Mouse (Mus musculus) monocyte, adult 2 months (primary cell): Measurements from ENCODE around the gene Gpr108.

Experiments used
- DNase-seq, 2 experiments: peaks; one replicate each; pipeline ENCODE4 v3.0.0; 2022; ENCODE audit warnings: low spot score in 2 of 2, low read depth in 1 of 2

Gpr108 gene

GRCm38 (mm10) chr17:57214676-57215387, 33.4 kb downstream of the Gpr108 start:
- DNase-seq, result no peak

DNA sequence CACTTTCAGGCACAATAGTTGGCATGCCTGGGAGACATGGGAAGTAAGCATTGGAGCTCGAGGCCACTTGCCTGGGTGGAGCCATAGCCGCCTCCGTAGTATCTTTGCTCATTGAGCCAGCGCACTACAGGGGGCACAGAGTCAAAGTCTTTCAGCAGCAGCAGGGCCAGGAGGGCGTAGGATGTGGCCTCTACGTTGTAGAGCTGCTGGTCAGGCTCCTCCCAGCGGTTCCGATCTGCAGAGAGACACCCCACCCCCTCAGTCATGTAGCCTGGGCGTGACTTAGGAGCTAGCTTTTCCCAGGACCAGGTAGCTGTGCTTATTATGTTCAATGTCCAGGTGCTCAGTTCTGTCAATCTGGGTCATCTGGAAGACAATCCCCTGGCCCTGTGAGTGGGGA, 36.7 kb downstream of the Gpr108 start:
- no peak for DNase-seq

DNA sequence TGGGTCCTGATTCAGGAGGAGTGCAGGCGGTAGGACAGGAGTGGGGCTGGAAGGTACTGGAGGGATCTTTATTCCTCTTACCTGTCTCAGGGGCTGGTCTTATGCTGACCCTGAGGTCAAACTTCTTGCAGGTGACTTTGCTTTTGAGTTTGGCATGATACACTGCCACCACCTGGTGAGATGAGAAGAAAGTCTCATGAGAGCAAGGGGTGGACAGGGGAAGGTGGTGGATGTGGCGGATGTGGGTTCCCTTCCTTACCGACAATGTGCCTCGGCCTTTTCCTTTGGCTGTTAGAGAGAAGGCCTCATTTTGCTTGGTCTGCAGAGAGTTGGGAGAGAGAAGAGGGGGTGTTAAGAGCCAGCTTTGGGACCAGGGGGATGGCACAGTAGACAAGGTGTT, 38.9 kb downstream of the Gpr108 start:
- DNase-seq, result no peak

DNA sequence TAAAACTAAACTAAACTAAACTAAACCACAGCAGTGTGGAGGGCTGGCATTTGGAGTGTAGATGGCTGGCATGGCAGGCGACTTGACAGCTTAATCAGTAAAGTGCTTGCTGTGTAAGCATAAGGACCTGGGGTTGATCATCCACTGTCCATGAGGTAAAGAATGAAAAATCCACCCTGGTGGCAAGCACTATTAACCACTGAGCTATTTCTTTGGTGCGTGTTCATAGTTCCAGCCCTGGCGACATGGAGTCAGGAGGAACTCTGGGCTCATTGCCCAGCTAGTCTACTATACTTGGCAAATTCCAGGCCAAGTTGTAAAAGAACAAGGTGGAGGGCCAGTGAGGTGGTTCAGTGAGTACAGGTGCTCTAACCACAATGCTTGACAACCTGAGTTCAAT, 40.3 kb downstream of the Gpr108 start:
- no peak for DNase-seq

DNA sequence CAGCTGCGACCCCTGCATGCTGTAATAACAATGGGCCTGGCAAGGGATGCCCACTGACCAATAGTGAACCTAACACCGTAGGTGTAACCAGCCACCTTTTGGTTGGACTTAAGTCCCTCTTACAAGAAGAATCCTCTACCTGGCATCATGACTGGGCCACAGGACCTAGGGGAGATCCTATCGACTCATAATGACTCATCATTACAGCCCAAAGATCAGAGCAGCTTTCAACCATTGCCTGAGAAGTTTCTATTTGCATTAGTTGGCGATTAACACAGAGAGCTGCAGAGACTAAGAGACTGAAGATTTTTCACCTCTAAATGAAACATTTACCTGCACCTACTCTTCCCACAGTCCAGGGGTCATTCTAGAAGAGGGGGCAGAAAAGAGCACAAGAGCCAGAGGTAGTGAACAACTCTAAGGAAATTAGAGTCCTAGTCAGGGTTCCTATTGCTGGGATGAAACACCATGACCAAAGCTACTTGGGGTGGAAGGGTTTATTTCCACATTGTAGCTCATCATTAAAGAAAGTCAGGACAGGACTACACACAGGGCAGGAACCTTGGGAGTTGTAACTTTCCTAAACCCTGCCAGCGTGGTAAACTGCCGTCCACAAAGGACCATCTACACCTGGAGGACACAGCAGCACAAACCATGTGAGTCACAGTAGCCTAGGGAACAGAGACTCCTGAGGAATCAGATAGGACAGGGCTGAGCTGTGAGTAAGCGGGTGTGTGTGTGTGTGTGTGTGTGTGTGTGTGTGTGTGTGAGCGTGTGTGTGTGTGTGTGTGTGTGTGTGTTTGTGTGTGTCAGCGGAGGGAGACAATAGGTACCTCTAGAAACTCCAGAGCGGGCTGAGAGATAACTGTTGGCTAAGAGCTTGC, 46.2 kb downstream of the Gpr108 start:
- no peak for DNase-seq

GRCm38 (mm10) chr17:57198252-57198651, 50.0 kb downstream of the Gpr108 start:
- DNase-seq, result peak in 1 of 2 experiments; percentile 24

DNA sequence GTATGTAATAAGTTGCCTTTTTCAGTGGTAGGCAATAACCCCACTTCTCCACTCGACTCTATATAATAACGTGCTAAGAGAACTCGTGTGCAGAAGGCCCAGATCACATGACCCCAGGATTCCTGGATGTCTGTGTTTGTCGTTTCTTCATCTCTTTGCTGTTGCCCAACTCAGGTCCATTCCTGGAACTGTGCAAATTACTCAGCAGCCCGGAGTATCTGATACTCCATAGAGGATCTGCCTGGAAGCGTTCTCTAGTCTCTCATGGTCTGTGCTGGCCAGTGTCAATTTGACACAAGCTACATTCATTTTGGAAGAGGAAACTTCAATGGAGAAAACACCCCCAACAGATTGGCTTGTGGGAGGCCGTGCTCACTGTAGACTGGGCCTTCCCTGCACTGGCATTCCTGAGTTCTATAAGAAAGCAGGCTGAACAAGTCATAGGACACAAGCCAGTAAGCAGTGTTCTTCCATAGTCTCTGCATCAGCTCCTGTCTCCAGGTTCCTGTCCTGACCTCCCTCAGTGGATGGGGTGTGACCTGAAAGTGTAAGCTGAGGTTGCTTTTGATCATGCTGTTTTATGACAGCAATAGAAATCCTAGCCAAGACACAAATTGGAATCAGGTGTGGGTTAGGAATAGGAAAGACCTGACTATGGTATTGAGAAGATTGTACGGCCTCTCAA, 52.8 kb downstream of the Gpr108 start:
- no peak for DNase-seq

GRCm38 (mm10) chr17:57194771-57195170, 53.5 kb downstream of the Gpr108 start:
- DNase-seq, result no peak

- DNase-seq, result peak; percentile 58 to 59
Observed at GRCm38 (mm10) chr17:57194041-57194507, 54.2 kb downstream of the Gpr108 start, which contains the start of gene Tnfsf14. Tnfsf14 (minus strand) TSS chr17:57194177.

- no peak for DNase-seq
Observed at GRCm38 (mm10) chr17:57188510-57189192, 59.6 kb downstream of the Gpr108 start.

DNA sequence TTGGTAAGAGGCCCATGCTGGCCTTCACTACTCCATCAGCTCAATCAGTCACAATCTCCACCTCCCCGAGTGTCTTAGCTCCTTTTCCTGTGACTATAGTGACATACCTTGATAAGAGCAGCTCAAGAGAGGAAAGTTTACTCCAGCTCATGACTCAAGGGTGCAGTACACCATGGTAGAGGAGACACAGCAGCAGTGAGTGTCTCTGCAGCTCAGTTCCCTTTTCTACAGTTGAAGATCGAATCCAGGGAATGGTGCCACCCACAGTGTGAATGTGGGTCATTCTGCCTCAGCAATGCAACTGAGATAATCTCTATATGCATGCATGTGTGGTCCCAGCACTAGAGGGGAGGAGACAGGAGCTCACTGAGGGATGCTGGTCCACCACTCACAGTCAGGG, 62.6 kb downstream of the Gpr108 start:
- no peak for DNase-seq
